Mouse (Mus musculus): Measurements from ENCODE around the gene Neu2.

The Neu2 gene

DNA sequence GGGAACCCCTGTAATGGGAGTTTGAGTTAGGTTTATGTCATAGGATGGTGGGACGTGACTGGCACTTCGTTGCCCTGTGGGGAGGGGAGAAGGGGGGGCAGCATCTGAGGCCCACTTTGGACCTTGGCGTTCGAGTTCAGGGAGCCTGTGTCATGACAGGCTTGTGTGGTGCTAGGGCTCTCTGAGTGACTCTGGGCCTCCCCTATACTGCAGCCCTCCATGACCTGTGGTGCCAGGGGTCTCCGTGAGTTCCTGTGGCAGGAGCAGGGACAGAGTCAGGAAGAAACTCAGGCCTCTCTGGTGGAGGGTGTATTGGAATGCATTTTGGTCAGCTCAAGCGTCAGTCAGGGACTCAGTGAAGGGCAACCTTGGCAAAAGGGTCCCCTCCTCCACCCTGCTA lies 111.0 kb downstream of the Neu2 start:
- no peak for DNase-seq

DNA sequence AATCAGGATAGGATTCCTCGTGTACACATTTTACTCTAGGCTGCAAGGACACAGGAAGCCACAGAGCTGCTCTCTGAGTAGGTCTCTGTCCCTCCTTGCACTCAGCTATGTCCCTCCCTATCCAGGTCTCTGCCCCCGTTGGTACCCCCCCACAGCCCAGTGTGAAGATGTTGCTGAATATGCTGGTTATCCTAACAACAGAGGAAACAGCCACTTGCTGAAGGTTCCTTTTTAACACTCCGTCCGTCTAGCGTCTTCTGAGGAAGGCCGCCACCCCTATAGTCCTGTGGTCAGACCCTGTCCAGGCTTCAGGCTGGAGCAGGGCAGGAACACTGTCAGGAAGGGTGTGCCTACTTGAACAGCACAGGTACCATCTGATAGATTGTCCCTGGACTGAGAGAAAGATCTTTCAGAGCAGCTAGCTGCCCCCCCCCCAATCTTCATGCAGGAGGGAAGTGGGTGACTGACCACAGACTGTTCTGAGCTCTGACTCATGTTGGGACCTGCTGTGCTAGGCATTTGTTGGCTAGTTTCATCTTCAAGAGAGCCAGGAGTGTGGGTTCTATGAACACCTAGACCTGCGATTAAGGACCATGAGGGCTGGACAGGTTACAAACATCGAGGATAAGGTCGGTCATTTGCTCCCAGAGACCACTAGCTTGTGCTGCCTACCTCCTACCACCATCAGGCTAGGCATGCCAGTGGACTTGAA lies 111.6 kb downstream of the Neu2 start:
- DNase-seq, result no peak

DNA sequence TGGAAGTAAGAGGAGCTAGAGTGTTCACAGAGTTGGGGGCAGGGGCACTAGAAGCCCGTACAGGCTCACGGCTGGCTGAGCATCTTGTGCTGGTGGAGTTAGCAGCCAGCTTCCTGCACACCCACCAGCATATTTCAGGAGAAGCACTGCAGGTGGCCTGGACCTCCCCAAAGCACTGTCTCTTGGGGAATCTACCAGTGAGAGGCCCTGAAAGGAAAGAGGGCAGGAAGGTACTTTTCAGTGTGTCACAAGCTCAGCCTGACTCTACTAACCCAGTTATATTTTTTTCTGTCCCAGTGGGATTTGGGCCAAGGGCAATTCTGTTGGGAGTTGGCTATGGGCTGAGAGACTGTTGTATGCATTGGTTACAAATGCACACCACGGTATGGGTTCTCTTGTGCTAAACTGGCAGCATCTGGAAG lies 112.2 kb downstream of the Neu2 start:
- DNase-seq, result no peak

DNA sequence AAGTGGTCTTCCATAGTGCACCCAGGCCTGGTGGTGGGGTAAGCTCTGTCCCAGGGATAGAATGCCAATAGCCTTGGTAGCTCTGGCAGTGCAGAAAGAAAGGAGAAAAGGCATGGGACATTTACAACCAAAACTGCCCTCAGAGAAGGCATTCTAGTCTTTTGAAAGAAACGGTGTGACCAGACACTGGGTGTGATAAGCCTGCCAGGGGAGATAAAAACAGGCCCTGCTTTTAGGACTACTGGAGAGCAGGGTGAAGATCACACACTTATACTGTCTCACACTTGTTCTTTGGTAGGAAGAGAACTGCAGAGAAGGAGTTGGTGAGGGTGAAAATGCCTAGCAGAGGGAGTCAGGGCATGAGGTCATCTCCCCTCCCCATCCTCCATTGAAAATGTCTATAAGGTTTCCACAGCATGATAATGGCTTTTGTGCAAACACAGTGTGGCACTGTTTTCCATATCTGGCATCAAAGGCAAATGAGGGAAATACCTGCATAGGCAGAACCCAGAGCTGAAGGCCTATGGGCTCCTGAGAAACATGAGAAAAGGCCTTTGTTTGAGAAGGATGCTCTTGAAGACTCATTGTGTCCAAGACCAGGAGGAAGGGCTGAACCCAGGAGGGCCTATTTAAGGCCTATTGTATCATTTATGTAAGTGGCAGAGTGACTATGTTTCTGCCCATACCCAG lies 114.4 kb downstream of the Neu2 start:
- DNase-seq, result no peak

DNA sequence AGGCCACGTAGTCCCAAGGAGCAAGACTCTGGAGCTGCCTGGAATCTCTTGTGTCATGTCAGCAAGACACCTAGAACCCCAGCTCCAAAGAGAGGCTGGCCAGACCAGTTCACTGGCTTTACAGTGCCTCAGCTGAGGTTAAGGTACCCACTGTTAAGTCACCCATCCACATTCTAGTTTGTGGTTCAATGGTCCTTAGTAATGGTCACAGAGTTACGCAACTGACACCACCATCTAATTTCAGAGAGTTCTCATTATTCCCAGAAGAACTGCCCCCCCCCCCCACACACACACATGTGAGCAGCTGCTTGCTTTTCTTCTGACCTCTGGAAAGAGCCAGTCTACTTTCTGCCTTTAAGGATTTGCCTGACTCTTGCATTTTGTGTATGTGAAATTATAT lies 115.1 kb downstream of the Neu2 start:
- DNase-seq, result no peak

DNA sequence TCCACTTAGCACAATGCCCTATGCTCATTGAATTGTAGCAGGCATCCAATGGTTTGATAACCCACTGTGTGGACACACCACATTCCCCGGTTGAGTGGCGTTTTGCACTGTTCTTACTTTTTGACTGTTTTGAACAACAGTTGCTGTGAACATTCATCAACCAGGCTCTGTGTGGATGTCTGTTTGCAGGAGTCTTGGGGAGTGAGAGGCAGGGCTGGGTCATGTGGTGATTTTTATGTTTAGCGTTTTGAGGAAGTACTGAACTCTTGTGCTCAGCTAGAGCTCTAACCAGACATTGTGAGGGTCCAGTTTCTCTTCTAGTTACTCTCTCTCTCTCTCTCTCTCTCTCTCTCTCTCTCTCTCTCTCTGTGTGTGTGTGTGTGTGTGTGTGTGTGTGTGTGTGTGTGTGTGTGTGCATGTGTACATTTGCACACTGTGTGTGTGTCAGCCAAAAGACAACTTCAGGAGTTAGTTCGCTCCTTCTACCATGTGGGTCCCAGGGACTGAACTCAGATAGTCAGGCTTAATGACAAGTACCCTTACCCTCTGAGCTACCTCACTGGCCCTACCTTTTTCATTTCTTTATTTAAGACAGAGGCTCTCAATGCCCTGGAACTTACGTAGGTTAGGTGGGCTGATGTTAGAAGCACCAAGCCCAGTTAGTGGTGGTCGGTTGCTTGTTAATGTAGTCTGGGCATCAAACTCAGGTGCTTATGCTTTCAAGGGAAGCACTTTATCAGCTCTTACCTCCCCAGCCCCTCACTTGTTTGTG lies 115.8 kb downstream of the Neu2 start:
- no peak for DNase-seq

DNA sequence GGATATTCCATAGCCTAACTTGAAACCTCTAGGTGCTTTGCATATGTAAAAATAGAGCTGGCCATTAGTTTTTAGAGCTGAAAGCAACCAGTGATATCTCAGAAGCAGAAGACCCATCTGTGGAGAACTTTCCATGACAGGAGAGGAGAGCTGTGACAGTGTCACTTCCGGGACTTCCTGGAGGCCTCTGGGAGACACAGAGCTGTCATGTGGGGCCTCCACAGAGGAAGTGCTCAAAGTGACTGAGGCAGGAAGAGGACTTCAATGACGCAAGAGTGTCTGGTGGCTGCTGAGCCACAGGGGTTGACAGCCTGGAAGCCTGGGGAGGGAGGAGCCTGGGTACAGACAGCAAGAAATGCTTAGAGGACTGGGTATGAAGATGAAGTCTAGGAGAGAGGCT lies 116.7 kb downstream of the Neu2 start:
- DNase-seq, result no peak

DNA sequence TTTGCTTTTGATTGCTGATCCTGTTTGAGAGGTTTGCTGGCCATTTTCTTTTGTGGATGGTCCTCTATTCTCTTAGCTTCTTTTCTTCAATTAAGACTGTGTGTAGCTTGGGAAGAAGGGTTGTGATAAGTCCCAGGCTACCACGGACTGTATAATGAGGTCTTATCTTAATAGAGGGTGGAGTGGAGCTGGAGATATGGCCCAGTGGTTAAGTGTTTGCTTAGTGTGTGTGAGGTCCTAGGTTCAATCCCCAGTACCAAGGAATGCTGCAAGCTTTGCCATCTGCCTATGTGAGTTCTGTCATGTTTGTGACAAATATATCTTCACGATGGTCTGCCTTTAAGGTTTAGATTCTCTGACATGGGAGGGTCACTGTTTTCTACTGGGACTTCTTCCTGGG lies 118.4 kb downstream of the Neu2 start:
- no peak for DNase-seq

DNA sequence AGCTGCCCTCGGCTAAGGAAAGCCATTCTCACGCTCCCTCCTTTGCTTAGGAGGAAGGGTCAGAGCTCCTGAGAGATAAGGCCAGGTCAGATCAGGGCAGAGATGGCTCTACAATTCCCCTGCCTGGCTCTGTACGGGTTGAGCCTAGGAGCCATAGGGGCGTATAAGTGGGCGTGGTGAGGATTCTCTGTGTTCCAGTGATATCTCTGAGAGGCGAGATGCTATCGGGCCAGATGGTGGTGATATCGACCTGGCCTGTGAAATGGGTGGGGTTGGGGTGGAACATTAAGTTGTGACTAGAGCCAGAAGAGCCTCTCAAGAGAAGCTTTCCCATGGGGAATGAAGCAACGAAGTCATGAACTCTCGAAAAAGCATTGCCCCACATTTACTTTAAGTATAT lies 121.9 kb downstream of the Neu2 start:
- no peak for DNase-seq

DNA sequence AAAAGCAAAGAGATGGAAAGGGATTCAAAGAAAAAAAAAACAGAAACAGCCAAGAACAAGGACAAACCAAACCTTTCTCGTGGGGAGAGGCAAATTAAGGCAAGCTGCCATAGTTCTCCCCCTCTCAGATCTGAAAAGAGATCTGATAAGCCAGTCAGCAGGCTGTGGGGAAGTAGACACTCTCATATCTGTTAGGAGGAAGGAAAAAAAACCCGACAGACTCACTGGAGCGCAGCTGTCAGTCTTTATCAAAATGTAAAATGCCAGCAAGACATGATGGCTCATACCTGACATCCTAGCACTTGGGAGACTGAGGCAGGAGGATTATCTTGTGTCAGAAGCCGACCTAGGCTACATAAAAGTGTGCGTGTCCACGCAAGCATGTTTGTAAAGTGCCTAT lies 122.5 kb downstream of the Neu2 start:
- DNase-seq, result no peak

DNA sequence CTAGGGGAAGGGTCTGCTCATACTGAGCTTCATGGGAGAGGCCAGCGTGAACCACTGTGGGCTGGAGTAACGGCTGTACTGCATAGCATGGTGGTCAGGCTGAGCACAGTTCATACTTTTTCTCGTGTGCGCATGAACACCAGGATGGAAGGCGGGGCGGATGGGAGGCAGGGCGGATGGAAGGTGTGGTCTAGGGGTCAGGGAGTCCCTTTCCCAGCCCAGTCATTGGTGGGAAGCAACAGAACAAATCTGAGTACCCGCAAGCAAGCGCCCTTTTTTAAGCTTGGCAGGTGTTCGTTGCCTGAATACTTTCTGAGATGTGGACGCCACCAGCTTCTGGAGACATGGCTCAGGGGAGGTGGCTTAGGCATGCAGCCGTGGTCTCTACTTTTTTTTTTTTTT lies 127.0 kb downstream of the Neu2 start:
- no peak for DNase-seq

DNA sequence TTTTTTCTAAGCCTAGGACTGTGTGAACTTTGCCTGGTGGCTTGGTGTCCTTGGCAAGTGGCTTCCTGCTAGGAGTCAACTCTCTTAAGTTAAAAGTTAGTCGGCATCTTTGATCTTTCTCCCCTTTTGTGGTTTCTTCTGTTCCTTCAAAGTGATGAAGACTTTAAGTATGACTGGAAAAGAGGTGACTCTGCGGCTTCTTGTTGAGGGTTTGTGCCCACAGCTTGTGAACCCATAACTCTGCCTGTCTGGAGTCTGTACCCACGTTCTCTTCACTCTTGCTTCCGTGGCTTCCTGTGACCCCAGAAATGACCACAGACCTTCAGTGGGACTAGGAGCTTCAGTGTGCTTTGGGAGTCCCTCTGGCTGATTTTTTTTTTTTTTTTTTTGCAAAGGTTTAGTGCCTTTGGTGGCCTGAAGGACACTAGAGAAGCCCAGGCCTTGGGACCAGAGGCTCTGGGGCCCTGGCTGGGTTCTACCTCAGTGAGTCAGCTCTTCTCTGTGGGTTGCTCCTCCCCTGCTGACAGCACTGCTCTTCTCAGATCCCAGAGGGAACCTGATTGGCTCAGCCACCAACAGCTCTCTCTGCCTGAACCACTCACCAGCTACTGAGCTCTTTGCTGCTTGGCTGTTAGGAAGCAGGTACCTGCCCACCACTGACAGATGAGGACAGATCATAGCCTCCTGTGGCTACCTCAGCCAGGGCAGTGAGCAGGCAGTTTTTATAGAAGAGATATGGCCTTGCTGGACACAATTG lies 127.6 kb downstream of the Neu2 start:
- no peak for DNase-seq

DNA sequence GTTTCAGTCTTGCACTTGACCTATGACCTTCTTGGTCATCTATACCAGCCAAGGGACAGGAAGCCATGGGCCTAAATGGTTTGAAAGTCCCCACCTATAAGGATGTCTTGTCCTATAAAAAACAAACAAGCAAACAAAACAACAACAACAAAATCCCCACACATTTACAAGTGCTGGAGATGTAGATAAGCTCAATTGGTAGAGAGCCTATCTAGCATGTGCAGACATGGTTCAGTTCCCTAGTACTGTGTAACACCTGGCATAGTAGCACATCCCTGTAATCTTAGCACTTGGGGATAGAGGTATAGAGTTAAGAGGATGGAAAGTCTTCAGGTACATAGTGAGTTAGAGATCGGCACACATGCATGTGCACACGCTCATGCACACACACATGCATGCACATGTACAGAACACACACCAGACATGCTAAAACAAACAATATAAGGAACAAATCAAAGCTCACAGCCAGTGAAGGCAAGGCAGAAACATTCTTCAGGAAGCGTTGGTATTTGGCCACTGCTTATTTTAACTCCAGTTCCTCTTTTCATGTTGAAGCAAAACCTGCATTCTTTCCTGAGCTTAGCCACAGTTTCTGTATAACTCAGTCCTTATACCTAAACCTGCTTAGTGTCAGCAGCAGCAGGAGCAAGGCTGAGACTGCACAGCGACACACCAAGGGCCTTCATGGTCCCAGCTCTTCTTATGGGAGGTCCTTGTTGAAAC lies 128.3 kb downstream of the Neu2 start:
- no peak for DNase-seq

DNA sequence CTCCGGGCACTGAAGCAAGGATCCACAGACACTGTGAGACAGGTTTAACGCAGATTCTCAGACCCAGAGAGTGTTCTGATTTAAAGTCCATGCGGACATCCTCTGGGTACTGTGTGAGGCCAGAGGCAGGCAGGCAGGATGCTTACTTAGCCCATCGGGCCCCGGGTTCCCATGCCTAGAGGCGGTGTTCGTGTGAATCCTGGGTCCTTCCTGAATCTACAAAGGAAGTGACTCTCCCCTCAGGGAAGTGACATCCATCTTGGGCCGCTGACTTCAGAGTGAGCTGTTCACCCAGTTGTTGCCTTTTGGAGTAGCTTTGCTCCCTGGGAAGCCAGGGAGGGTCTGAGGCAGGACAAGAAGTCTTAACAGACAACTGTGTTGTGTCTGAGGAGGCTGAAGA lies 130.0 kb downstream of the Neu2 start:
- DNase-seq, result no peak

DNA sequence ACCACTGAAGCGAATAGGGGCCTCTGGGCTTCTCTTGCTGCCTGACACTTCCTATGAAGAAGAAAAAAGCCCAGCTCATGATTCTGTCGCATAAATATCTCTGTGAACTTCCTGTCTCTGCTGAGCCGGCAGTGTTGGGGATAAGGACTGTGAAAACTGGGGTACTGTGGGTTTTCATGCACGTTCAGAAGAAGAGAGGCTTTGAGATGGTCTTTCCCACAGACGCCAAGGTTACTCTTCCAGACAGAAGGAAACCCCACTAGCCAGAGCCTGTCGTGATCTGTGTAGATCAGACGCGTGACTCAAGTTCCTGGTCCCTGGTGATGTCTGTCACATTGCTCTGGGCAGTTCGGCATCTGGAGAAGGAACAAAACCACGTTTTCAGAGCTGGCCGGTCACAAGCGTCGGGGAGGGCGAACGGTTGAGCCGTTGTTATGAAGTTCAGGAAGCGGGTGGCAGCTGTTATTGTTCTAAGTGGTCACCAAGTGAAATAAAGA lies 130.5 kb downstream of the Neu2 start:
- no peak for DNase-seq

DNA sequence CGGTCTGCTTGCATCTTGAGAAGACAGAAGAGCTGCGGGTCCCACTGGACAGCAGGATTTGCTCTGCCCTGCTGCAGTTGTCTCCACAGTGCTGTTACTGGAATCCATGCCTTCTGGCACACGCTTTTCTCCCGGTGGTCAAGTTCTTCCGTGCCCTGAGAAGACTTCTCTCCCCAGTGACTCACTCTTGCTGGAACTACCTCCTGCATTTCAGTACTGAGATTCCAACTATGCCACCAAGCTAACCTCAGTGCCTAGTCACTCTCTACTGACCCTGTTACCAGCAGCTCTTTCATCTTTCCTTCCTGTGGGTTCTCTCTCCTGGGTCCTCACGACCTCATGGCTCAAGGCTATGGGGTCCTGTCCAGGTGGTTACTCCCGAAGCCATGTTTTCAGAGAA lies 133.3 kb downstream of the Neu2 start:
- no peak for DNase-seq

DNA sequence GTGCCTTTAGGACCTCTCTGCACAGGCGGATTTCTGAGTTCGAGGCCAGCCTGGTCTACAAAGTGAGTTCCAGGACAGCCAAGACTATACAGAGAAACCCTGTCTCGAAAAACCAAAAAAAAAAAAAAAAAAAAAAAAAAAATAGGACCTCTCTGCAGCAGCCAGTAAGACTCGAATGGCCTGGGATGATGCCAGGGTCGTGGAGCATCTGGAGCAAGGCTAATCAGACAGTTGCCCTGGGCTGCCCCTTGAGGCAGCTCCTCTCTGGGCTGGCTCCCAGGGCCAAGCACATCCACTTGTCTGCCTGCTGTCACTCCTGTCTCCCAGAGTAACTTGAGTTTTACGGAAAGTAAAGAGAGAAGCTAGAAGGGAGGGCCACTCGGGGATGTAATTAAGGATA lies 135.4 kb downstream of the Neu2 start:
- DNase-seq, result no peak

DNA sequence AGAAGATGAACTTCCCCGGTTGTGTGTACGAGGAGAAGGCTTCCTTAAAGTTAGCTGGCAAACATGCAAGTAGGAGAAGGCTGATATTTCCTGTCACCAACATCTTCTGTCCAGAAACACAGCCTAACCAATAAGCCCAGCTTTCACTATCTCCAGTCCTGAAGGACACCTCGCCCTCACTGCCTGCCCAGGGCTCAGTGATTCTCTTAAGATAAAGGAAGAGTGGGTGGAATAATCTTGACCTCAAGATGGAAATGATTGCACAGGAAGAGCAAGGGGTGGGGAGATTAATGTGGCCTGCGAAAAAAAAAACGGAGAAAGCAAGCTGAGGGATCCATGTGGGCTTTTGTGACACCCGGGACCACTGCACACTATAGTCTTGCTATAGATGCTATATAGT lies 136.1 kb downstream of the Neu2 start:
- DNase-seq, result no peak

Data from retina, postnatal 1 day (tissue).